Mouse (Mus musculus) liver, embryonic 14.5 days (tissue): ENCODE data around the gene Spata13.

Experiments used
- CTCF ChIP-seq: IDR thresholded peaks from 2 replicates; pipeline ENCODE4 v1.5.1; 2016; ENCODE audit warnings: antibody characterized with exemption, low read depth, control low read depth
- EP300 ChIP-seq: IDR thresholded peaks from 2 replicates; pipeline ENCODE4 v1.6.1; 2016; ENCODE audit warnings: antibody characterized with exemption, low read depth

DNA sequence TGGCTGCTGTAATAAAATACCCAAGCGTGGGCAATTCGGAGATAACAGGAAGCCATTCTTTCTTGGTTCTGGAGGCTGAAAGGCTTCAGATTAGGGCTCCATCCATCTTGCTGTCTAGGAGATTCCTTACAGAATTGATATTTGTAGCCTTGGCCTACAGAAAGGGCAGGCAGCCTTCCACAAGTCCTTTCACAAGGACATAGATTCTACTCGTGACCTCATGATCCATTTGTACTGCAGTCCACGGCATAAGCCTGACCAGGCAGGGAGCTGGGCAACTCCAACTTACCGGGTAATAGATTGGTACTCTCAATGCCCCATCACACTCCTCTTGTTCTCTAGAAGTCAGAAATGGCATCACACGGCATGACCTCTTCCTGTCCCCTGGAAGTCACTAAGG lies 8.3 kb upstream of the Spata13 start:
- no peak for TF ChIP-seq EP300
- TF ChIP-seq CTCF: no peak
